24 mouse cellular contexts compared by ENCODE assay signal in the genomic region with DNA sequence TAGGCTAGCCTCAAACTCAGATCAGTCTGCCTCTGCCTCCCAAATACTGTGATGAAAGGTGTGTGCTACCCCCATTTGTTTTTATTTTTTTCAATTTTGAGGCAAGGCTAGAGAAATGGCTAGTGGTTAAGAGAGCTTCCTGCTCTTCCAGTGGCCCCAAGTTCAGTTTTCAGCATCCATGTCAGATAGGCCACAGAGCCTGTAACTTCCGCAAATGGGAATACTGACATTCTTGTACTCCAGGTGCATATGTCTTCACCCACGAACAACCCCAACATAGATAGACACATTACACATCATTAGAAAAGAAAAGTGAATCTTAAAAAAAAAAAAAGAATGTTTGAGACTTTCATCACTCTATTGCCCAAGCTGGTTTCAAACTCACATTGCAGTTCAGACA.
"Had no signal": no experiment of that assay in that cellular context is flagged by ENCODE, and none has a peak within 500 bp of the region (broad histone marks: within the 10 kb centered on the region; RNA-seq: fewer than 3 reads in every experiment).

No protein-coding gene starts in this region.

- H3K27ac ChIP-seq: heart, embryonic 10.5 days; hindbrain, embryonic 10.5 days; hindbrain, embryonic 12.5 days; hindbrain, embryonic 14.5 days; kidney, embryonic 15.5 days; kidney, postnatal 0 days; left cerebral cortex, adult 2 months; limb, embryonic 10.5 days; limb, embryonic 12.5 days had no signal

- H3K4me3 ChIP-seq: heart, embryonic 10.5 days; heart, embryonic 12.5 days; hindbrain, embryonic 10.5 days; hindbrain, embryonic 12.5 days; intestine, embryonic 15.5 days; kidney, embryonic 15.5 days; left cerebral cortex, adult 2 months; limb, embryonic 10.5 days; limb, embryonic 12.5 days had no signal

- DNase-seq: gastrocnemius, postnatal 14 days; gastrocnemius, postnatal 36 days; heart, postnatal 10 days; heart, postnatal 4 days; kidney, adult 18-20 months; kidney, adult 8-10 months; kidney, postnatal 14 days; kidney, postnatal 36 days; layer of hippocampus, adult 9-11 months; layer of hippocampus, postnatal 36 days; liver had no signal

- ATAC-seq: hindbrain, embryonic 16.5 days; inflammation-experienced regulatory T-cells, adult 6 months had no signal
